Mouse (Mus musculus): ENCODE measurements around the gene Actrt2. TPM values are rescaled to one million over a fixed set of nuclear protein-coding genes. Genes with fewer than 3 reads are reported as not detected.

The Actrt2 gene
- polyA plus RNA-seq, 1 experiment from 2014 or later = not detected

Other genes starting within 250 kb of the Actrt2 start
- gene Prdm16, start 31.0 kb downstream of the Actrt2 start, polyA plus RNA-seq (2015; fragmentation: Nextera tagmentation; extraction: Ambion mirVana) = 22.3 and 24.7 TPM in 2 replicates
- 0.24 and 0.59 TPM in 2 replicates for gene Ttc34, start 169.6 kb upstream of the Actrt2 start, polyA plus RNA-seq (2015; fragmentation: Nextera tagmentation; extraction: Ambion mirVana)
- 0.17 TPM in 1 of 2 replicates, not detected in the other for gene Mmel1, start 201.7 kb upstream of the Actrt2 start, polyA plus RNA-seq (2015; fragmentation: Nextera tagmentation; extraction: Ambion mirVana)
- 39.1 and 42.2 TPM in 2 replicates for gene Fam213b, start 231.3 kb upstream of the Actrt2 start, polyA plus RNA-seq (2015; fragmentation: Nextera tagmentation; extraction: Ambion mirVana)

Data from kidney, embryonic 16.5 days (tissue).